Mouse (Mus musculus) left cerebral cortex, adult 8-10 months (tissue): Measurements from ENCODE around the gene Zbtb43. TPM values are rescaled to one million over a fixed set of nuclear protein-coding genes. Genes with fewer than 3 reads are reported as not detected.
A peak's percentile ranks its signal among the peaks of the same experiment; 100 is the strongest.

ENCODE experiments used
- DNase-seq, 2 experiments: peaks; one replicate each; pipeline ENCODE4 v3.0.0; 2022; ENCODE audit warnings: low spot score in 2 of 2
- total RNA-seq, 4 experiments: library from RNA; stranded (reverse); gene quantifications; 2 replicates each; pipeline ENCODE4 v1.2.4; 2022

Zbtb43 gene
- total RNA-seq, 4 experiments from 2014 or later = 23.9 to 30.4 (median 29.1) TPM

DNA sequence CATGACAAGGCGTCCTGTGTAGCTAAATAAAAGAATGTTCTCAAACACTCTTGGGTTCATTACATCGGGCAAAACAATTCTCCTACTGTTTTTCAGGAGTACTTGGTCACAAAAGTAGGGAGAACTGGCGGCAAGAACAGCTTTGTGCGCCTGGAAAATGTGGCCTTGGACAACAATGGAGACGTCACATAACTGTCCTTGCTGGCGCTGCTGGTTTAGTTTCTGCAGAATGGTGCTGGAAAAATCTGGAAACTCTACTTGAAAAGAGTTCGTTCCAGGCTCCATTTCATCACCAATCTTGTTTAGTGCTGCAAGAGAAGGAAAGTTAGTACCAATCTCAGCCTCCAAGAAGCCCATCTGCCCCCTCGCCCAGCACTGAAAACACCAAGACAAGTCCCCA lies 13.5 kb downstream of the Zbtb43 start:
- no peak for DNase-seq

DNA sequence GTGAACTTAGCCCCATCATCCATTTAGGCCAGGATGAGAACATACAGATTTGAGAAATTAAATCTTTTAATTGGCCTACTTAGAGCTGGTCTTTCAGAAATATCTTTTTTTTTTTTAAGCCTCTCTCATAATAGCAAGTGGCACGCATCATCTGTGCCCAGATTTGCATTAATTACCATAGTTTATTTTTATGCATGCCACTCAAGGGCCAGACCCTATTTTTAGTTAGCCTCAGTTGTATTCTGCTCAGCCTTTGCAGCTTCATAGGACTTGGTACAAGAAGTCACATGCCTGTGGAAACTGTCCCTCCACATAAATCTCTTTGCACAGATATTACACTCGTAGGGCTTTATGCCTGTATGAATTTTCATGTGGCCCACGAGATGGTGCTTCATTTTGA lies 14.9 kb downstream of the Zbtb43 start:
- DNase-seq = no peak

DNA sequence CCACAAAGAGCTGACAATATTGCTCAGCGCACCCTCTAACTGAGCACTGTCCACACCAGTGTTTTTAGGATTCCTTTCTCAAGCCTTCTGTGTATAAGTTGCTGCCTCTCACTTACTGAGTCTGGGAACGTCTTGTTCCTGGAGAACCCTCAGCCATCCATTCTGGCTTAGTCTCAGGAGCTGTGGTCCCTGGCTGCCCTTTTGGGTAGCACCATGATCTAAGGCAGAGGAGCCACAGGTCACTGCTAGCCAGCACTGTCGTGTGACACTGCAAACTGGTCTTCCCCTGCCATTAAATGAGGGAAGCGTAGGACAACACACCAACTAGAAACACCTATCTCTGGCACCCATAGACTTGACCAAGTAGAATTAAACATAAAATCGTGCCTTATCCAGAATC lies 15.6 kb downstream of the Zbtb43 start:
- no peak for DNase-seq

DNA sequence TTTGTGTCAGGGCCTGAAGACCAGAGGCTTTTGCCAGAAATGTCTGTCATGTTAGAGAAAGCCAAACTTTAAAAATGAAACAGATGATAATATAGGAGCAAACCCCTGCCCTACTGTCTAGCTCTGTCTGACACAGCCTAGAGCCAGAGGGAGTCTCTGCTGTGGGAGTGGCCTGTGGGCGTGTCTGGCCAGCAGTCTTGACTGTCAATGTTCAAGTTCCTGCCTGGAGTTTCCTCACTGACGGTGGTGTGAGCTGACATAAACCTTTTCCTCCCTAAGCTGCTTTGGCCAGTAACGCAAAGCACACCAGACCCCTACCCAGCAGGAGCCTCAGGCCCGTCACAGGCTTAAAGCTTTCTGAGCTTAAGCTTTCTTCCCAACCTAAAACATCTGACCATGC lies 16.2 kb downstream of the Zbtb43 start:
- DNase-seq = no peak

DNA sequence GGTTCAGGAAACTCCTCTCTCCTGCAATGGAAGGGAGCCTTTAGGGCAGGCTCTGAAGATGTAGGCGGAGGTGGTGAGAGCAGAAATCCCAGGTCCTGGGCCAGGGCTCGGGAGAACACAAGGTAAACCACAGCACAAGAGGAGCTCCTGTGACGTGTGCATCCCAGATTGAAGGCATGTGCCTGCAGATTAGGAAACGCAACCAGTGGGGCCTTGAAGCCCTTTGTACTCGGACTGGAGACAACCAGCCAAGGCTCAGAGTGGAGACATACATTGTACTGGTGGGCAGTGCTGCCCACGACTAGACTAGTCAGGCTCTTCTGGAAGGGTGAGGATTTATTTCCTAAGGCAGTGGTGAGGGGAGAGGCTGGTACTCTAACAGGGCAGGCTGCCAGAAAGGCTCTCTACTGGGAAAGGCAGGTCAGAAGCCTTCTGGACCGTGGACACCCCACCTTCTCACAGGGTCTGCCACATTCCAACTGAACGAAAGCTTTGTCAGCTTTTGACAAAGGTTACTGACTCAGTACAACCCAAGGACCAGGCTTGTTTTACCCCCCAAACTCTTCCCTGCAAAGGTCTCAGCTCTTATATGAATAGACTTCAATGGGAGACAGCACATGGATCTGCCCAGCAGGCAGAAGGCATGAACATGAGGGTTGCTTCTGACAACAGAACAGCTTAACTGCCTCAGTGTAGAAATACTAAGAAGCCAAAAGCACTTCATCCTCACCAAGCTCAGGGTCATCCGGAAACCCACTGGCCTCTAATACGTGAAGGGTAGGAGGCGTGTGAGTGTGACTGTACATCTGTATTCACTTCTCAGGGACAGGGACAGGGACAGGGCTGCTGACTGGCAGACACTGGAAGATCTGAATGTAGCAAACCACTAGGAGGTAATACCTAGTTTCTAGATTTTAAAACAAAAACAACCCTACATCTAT lies 17.1 kb downstream of the Zbtb43 start:
- DNase-seq = no peak

DNA sequence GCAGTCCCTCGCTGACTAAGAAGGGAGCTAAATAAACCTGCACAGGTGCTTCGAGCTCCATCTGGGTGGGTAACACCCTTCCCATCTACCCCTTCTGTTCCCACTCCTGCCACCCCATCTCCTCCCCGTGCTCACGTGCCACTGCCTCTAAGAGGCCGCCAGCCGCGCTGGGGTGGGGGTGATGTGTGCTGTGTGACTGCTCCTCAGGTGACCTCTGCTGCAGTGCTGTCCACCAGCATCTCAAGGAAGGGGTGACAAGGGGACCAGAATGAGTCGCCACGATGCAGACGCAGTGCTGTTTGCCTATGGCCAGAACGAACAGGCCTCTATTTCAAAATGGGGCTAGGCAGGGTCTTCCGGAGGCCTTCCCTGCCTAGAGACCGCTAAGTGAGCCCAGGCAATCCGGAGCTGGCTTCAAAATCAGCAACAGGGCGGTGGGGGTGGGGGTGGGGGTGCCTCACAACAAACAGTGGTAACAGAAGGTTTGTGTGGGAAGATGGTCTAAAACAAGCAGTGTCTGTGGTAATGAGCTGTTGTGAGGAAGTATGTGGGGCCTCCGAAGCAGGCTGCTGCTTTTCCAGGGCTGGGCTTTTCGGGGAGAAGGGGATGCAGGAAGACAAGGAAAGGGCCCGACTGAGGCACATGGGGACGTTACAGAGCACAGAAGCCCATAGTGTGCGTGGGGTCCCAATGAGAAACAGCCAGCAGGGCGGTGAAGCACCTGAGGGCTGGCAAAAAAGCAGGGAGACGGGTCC lies 19.1 kb downstream of the Zbtb43 start:
- DNase-seq = peak in 1 of 2 experiments; percentile 72

DNA sequence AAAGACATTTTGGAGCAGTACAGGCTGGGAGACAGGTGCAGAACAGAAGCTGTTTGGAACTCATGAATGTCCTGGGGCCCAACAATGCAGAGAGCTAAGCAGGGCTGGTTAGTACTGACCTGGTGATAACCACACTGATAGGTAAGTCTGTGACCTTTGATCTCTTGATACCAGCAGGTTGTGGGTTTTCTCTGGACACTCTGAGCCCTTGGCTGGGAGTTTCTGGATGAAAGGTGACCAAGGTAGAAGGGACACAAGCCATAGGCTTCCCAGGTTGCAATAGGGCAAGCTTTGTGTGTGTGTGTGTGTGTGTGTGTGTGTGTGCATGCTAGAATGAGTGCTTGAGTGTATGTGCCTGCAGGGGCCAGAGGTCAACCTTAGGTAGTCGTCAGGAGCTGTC lies 21.6 kb downstream of the Zbtb43 start:
- no peak for DNase-seq

DNA sequence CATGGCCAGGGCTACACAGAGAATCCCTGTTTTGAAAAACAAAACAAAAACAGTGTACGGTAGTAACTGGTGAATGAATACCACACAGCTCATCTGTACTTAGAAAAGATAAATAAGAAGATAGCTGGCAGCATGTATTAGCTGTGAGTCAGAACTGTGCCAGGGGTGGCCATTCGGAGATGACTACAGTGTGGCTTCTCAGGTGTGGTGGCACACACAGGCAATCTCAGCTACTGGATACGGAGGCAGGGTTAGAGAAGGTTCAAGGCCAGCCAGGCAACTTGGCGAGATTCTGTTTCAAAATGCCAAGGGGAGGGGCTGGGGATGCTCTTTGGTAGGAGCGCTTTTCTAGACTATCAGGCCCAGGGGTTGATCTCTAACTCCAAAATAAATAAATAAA lies 22.6 kb downstream of the Zbtb43 start:
- no peak for DNase-seq

DNA sequence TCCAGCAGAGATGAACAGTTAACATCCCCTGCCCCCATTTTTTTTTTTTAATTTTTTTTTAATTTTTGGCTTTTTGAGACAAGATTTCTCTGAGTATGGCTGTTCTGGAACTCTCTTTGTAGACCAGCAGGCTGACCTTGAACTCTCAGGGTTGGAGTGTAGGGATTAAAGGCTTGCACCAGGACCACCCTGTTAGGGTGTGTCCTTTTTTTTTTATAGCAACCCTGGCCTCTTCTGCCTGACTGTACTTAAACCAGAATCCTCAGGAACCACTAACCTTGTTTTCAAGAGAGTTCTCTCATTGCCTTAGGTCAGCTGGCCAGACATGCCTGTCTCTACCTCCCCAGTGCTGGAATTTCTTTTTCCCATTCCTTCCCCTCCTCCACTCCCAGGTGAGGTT lies 23.5 kb downstream of the Zbtb43 start:
- no peak for DNase-seq

DNA sequence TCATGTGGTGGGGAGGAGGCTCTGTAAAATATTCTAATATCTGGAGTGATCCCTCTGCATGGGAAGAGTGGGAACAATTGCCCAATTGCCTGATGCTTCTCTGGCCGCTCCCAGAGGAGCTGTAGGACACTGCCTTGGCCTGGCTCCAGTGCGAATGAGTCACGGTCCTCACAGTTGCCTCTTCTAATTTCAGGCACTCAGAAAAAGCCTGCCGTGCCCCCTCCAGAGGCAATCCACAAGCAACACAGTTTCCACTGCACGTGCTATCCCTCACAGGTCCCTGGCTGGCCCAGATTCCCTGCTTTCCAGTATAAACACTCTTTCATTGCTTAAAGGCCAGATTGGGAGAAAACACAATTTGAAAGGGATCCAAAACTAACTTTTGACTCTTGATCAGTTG lies 24.0 kb downstream of the Zbtb43 start:
- DNase-seq = peak; percentile 68 to 90

DNA sequence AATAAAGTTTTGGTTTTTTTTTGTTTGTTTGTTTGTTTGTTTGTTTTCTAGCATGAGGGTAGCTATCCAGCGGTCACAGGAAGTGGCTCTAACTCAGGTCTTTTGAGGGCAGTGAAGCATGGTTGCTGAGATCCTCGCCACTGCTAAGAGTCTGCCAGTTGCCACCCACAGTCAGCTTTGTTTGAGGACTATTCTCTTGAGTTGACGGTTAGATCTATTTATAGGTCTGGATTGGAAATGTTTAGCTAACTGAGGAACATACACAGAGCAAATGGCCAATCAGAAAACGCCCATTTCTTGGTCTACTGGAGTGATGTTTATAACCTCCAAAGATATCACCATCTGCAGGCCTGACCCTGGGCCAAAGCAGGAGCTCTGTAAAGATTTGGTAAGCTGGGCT lies 25.7 kb downstream of the Zbtb43 start:
- no peak for DNase-seq

DNA sequence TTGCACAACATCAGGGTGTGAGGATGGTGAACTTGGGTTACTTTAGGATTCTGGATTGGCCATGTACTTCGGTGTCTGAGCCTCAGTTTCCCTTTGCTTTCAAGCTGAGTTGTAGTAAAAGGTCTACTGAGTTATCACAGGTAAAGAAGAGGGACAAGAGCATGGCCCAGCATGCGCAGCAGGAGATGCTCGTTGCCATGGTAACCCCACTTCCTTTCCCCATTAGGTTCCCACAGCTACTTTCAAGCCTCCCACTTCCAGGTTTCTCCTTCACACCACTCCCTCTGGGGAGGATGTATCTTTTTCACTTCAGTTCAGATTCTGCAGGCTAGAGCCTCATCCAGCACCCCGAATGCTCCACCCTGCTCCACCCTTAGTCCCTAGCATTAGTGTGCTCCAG lies 27.5 kb downstream of the Zbtb43 start:
- DNase-seq = peak in 1 of 2 experiments; percentile 85

DNA sequence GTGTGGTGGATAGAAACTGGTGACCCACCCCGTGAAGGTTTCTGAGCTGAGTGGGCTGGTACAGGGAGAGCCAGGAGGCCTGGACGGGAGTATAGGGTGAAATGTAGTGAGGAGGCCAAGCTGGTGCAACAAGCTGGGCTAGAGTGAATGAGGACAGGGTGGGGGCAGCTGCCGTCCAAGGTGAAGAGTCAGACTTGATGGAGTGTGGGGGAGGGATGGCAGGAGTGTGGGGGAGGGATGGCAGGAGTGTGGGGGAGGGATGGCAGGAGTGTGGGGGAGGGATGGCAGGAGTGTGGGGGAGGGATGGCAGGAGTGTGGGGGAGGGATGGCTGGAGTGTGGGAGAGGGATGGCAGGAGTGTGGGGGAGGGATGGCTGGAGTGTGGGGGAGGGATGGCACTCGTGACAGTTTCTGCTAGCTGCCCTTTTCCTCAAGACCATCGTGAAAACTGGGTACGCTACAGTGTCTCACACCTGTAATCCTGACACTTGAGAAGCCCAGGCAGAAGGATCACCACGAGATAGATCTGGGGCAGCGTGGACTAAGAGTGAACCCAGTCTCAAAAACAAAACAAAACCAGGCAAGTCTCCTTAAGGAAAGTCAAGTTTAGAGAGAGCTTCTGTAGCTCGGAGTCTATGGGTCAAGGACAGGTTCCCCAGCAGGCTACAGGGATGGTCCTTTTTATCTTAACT lies 28.2 kb downstream of the Zbtb43 start:
- no peak for DNase-seq

DNA sequence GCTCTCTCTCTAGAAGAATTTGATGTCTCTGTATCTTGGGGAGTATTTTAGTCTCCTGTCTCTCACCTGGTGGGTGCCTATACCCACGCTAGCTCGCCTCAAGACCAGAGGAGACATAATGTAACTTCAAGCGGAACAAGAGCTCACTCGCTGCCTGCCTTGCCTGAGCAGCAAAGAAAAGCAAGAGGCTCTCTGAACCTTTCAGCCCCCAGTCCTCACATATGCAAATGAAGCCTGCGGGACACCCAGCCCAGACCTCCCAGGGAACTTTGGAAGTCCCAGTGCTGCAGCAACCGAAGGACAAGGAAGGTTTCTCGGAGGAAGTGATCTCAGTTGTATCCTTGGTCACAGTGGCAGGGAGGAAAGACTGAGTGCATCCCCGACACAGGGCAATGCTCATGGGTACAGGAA lies 28.9 kb downstream of the Zbtb43 start:
- no peak for DNase-seq

DNA sequence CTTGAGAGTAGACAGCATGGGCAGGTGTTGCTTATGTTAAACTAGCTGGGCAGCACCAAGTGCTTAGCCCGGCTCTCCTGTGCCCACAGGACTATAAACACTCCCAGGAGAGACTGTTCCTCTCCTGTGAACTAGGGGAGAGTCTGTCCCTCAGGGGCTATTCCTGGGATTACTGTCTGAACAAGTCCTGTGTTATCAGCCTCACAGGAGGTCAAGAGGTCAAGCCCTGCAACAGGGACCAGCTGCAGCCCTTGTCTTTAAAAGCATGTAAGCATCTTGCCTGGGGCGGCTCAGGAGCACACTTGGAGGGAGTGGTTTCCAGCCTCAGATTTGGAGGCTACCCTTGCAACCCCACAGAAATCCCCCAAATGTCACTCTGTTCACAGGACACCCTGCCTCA lies 30.0 kb downstream of the Zbtb43 start:
- no peak for DNase-seq

DNA sequence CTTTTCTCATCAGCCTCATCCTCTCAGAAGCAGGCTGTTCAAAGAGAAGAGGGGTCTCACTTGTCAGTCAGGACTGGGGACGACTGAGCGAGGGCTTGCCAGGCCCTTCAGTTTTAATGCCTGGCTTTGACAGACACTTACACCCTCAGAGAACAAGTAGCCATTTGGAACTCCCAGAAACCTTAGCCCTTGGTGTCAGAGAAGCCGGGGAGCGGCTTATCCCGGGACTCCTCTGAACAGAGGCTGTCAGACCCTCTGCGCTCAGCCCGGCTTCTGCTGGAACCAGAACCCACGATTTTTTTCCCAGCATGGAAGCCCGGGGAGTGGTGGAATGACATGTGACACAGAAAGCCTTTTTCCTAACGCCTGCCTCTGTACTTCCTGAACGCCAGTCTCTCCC lies 31.2 kb downstream of the Zbtb43 start:
- no peak for DNase-seq

DNA sequence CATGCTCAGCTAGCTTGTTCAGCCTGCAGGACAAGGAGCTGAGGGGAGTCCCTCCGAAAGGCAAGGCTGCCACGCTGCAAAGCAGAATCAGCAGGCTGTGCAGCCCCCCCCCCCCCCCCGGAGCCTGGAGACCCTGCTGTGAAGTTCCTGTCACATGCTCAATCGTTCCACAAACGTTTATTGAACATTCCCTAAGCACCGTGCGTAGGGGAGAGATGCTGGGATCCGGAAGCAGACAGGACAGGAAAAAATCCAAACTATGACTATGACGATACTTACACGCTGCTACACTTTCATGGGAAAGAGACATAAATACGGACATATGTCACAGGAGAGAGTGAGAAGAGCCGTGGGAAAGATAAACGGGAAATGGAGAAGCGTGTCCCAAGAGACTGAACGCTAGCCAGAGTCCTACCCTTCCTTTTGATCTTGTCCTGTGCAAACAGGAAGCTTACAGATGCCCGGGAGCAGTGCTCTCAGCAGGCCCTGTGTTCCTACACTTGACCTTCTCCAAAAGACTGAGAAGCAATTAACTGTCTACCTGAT lies 32.3 kb downstream of the Zbtb43 start:
- no peak for DNase-seq

DNA sequence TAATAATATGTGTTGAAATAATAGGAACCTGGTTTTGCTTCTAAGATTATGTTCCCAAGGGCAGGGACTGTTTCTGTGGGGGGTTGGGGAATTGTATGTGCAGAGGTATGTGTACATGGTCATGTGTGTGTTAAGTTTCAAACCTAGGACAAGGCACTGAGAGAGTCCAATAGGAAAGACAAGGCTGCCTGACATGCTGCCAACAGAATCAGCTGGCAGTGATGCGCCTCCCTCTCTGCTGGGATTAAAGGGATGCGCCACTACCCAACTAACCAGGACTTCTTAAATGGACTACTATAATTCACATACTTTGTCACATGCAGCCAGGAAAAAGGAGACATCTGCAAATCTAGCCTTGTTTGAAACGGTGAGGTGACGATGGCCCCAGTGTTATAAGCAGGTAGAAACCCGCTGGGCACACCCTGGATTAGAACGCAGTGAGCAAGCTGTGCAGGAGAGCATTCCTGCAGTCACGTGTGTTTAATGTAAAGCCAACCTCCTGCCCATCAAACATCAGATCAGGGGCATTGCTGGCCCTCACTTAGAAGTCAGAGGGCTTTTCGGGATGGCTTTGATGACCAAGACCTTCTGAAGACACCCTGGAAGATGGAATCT lies 33.2 kb downstream of the Zbtb43 start:
- no peak for DNase-seq

DNA sequence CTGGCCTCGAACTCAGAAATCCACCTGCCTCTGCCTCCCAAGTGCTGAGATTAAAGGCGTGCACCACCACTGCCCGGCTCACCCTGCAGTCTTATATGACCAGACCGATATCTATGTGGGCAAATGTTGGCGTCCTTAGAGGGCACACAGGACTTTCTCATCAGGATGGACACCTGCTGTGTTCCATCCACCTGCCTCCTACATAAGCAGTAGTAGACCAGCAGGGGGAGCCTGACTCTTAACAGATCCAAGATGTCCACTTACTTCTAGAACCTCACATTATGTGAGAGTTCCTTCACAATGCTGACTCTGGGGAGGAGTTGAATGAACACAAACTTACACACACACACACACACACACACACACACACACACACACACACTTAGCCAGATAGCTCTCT lies 35.5 kb downstream of the Zbtb43 start:
- DNase-seq = no peak

DNA sequence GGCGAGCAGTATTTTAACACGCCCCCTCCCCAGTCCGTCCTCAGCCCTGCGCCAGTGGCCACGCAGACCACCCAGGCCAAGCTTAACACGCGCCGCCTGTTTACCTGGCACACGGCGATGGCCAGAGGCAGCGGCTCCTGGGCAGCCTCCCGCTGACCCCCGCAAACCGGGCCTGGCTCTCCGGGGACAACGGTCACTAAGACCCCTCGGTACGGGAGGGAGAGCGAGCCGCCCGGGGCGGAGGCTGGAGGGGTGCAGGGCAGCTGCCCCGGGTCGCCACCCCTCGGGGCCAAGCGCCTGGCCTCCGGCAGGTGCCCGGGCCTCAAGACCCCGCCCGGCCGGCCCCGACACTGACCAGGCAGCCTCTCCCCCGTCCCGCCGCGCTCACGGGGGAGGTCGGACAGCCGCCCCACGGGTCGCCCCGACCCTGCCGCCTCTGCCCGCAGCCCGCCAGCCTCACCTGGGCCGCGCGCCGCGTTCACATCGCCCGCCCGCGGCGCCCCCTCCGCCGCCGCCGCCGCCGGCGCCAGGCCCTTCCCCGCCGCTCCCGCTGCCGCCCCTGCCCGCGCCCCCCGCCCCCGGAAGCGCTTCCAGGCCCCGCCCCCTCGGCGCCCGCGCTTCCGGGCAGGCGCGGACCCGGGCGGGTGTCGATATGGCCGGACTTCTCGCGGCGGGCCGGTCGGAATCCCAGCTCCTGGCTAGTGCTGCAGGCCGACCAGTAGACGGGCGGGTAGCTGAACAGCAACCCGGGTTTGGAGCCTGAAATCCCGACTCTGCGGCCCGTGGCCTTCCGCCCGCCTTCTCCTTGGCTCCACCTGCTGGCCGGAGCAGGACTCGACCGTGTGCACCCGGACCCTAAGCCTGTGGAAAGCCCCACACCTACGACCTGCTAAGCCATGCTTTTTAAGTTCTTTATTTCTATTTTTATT lies 37.3 kb downstream of the Zbtb43 start, which contains the start of gene Zbtb34:
Gene Zbtb34, minus strand, starts transcription at position 554 of the 929 bp plus-strand sequence.
- peak in 1 of 2 experiments; percentile 37 for DNase-seq
